ENCODE assay signal across 8 mouse cellular contexts in the genomic region with DNA sequence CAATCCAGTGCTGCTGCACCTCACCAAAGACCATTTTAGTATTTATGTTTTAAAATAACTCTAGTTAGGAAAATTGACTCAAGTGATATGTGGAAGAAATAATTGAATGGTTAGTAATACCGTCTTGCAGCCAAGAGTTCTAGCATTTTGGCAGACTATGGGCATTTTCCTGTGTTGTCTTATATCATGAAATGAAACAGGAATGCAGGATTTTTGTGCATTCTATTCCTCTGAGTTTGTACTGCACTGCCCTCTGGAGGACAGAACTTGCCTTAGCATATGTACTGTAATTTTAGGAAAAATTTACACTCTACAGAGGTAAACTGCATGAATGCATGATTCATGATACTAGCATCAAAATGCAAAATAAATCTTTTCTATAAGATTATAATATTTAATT.
A peak's percentile ranks its signal among the peaks of the same experiment; 100 is the strongest.
DNase-seq lines count a peak whose midpoint lies in the region; ATAC-seq and TF ChIP-seq lines count a peak whose summit lies in the region.

No protein-coding gene starts in this region.

- no peak for TF ChIP-seq EP300 in liver, embryonic 14.5 days (IDR thresholded peaks at IDR 0.05; ENCODE audit: low read depth)

- no peaks in the 10 kb centered on the region for H3K36me3 ChIP-seq in kidney, adult 2 months (ENCODE audit: control insufficient read depth, insufficient read depth, low read length)
- H3K36me3 ChIP-seq in kidney, embryonic 15.5 days = no peaks in the 10 kb centered on the region
- H3K36me3 ChIP-seq in intestine, embryonic 16.5 days (ENCODE audit: control insufficient read depth, insufficient read depth, low read length) = no peaks in the 10 kb centered on the region
- H3K36me3 ChIP-seq in liver, embryonic 14.5 days (replicated peaks; ENCODE audit: control insufficient read depth, insufficient read depth, low read depth) = no peaks in the 10 kb centered on the region

- H3K4me3 ChIP-seq in kidney, adult 2 months (ENCODE audit: insufficient read depth, low read depth, low read length) = no peak overlapping the region
- H3K4me3 ChIP-seq in kidney, embryonic 15.5 days (replicated peaks) = no peak overlapping the region
- H3K4me3 ChIP-seq in intestine, embryonic 16.5 days (ENCODE audit: low read length) = no peak overlapping the region
- H3K4me3 ChIP-seq in liver, embryonic 14.5 days (ENCODE audit: insufficient read depth in 1 of 2, low read depth in 2 of 2, low read length in 2 of 2) = no peak overlapping the region

- ATAC-seq in kidney, embryonic 15.5 days (replicated peaks; ENCODE audit: low FRiP score) = no peak
- no peak for ATAC-seq in Patski
- ATAC-seq in intestine, embryonic 16.5 days = peak; percentile 31; the same call in 1 of the 2 replicates
- no peak for ATAC-seq in liver, embryonic 14.5 days (ENCODE audit: insufficient read depth)
- ATAC-seq in megakaryocyte-erythroid progenitor cell, adult 5-6 weeks (replicated peaks; ENCODE audit: low FRiP score, low TSS enrichment, poor library complexity, severe bottlenecking) = no peak

- no peak overlapping the region for H3K4me2 ChIP-seq in kidney, embryonic 15.5 days
- no peak overlapping the region for H3K4me2 ChIP-seq in intestine, embryonic 16.5 days (ENCODE audit: low read depth, low read length)
- no peak overlapping the region for H3K4me2 ChIP-seq in liver, embryonic 14.5 days (ENCODE audit: low read depth)

- no peak for TF ChIP-seq CTCF in kidney, adult 2 months (conservative IDR thresholded peaks at IDR 0.05; ENCODE audit: insufficient read depth, insufficient read length, low read depth, low read length)
- TF ChIP-seq CTCF in Patski (IDR thresholded peaks at IDR 0.05) = peak; percentile 56
- peak; percentile 20; the same call in 1 of the 2 replicates for TF ChIP-seq CTCF in liver, embryonic 14.5 days (IDR thresholded peaks at IDR 0.05; ENCODE audit: low read depth)

- in situ Hi-C loops in Patski (cut with MboI; ENCODE audit: low pct_unique_long_range_greater_than_20kb) = loop anchor here (10.0 to 25.0 kb wide), 2 partner anchors 749 to 942 kb away; no protein-coding TSS in a partner anchor

- TF ChIP-seq POLR2A in kidney, adult 2 months (IDR thresholded peaks at IDR 0.05; ENCODE audit: low read depth, low read length) = no peak

- no peaks in the 10 kb centered on the region for H3K27me3 ChIP-seq in kidney, adult 2 months (replicated peaks; ENCODE audit: control insufficient read depth, insufficient read depth, low read length)
- no peaks in the 10 kb centered on the region for H3K27me3 ChIP-seq in kidney, embryonic 15.5 days
- no peaks in the 10 kb centered on the region for H3K27me3 ChIP-seq in Patski
- H3K27me3 ChIP-seq in intestine, embryonic 16.5 days (replicated peaks; ENCODE audit: control insufficient read depth, insufficient read depth, low read length) = no peaks in the 10 kb centered on the region
- no peaks in the 10 kb centered on the region for H3K27me3 ChIP-seq in liver, embryonic 14.5 days (ENCODE audit: control insufficient read depth, insufficient read depth, low read length)

- CTCF ChIA-PET in Patski (lab: Charles Lee) = no interaction called here

- H3K4me1 ChIP-seq in kidney, adult 2 months (ENCODE audit: control insufficient read depth, insufficient read depth, low read length) = no peaks in the 10 kb centered on the region
- no peaks in the 10 kb centered on the region for H3K4me1 ChIP-seq in kidney, embryonic 15.5 days
- no peaks in the 10 kb centered on the region for H3K4me1 ChIP-seq in intestine, embryonic 16.5 days (ENCODE audit: control insufficient read depth, insufficient read depth, low read length)
- no peaks in the 10 kb centered on the region for H3K4me1 ChIP-seq in liver, embryonic 14.5 days (replicated peaks; ENCODE audit: control insufficient read depth in 2 of 2, insufficient read depth in 2 of 2, low read length in 1 of 2)

- no peak overlapping the region for H3K27ac ChIP-seq in kidney, adult 2 months (ENCODE audit: insufficient read depth, low read depth, low read length)
- no peak overlapping the region for H3K27ac ChIP-seq in kidney, embryonic 15.5 days
- no peak overlapping the region for H3K27ac ChIP-seq in intestine, embryonic 16.5 days (ENCODE audit: low read length)
- no peak overlapping the region for H3K27ac ChIP-seq in liver, embryonic 14.5 days

- no peak overlapping the region for H3K9ac ChIP-seq in kidney, embryonic 15.5 days
- no peak overlapping the region for H3K9ac ChIP-seq in intestine, embryonic 16.5 days (ENCODE audit: low read depth, low read length)
- no peak overlapping the region for H3K9ac ChIP-seq in liver, embryonic 14.5 days (replicated peaks)

- no peaks in the 10 kb centered on the region for H3K9me3 ChIP-seq in kidney, embryonic 15.5 days (replicated peaks)
- H3K9me3 ChIP-seq in intestine, embryonic 16.5 days (ENCODE audit: control insufficient read depth, low read length) = no peaks in the 10 kb centered on the region
- H3K9me3 ChIP-seq in liver, embryonic 14.5 days (ENCODE audit: control insufficient read depth, low read length) = no peaks in the 10 kb centered on the region

- POLR2A ChIA-PET in Patski (lab: Charles Lee) = no interaction called here

- 33% methylated on average over 1 of the region's 1 CpGs for WGBS in kidney, adult 2 months
- WGBS in kidney, embryonic 15.5 days = 41% methylated on average over 1 of the region's 1 CpGs
- 48% methylated on average over 1 of the region's 1 CpGs for WGBS in intestine, embryonic 16.5 days
- WGBS in liver, embryonic 14.5 days (ENCODE audit: insufficient replicate concordance) = 43% methylated on average over 1 of the region's 1 CpGs

- peak; percentile 12 for DNase-seq in kidney, adult 2 months
- no peak for DNase-seq in Patski (ENCODE audit: low read depth, low spot score)
- peak; percentile 38 to 65 for DNase-seq in cerebellum, postnatal 36 days
- DNase-seq in liver, embryonic 14.5 days (ENCODE audit: low read depth in 3 of 3, low spot score in 3 of 3) = no peak
- DNase-seq in right cerebral cortex, postnatal 4 days = peak; percentile 62

Comparison
In these comparisons a context has a peak if more than half of its experiments do, and no peak if none do; other contexts are left out.
1. DNase-seq: peak in kidney, adult 2 months (single experiment), cerebellum, postnatal 36 days (2 of 2) and right cerebral cortex, postnatal 4 days (single experiment); none in Patski (single experiment) and liver, embryonic 14.5 days (0 of 3).